Comparison of ENCODE assay signal across 14 mouse cellular contexts in genomic region chr14:124613473-124613872, GRCm38 (mm10).
"Had no signal": no experiment of that assay in that cellular context is flagged by ENCODE, and none has a peak within 500 bp of the region (broad histone marks: within the 10 kb centered on the region; RNA-seq: fewer than 3 reads in every experiment).

No protein-coding gene starts in this region.

- ATAC-seq: liver, postnatal 0 days; lung, postnatal 0 days; midbrain, embryonic 16.5 days had no signal

- DNase-seq: liver, postnatal 0 days; lung, adult 2 months; lung, postnatal 14 days; lung, postnatal 36 days; midbrain, embryonic 14.5 days; retina, postnatal 1 day; right cerebral cortex, postnatal 25 days; right cerebral cortex, postnatal 4 days; spleen, adult 18-20 months; thymus, adult 18-20 months; thymus, postnatal 14 days; thymus, postnatal 36 days had no signal
